Mouse (Mus musculus): ENCODE results near the gene Ttc9. TPM values are rescaled to one million over a fixed set of nuclear protein-coding genes. Genes with fewer than 3 reads are reported as not detected.

The Ttc9 gene
- polyA plus RNA-seq (2012; fragmentation: generic; extraction: Trizol), result 31.2 TPM

- peak within 1 kb of the TSS; percentile 60 for H3ac ChIP-seq (ENCODE audit: control insufficient read depth, insufficient read length)
- peaks cover 37% of the 10 kb centered on the region for H3K79me2 ChIP-seq (ENCODE audit: control insufficient read depth, insufficient read depth)
- H3K4me2 ChIP-seq (ENCODE audit: low read depth), result peak within 1 kb of the TSS; percentile 77
- no peaks in the 10 kb centered on the region for H3K36me3 ChIP-seq (ENCODE audit: control insufficient read depth, insufficient read depth)
- no peaks in the 10 kb centered on the region for H3K27me3 ChIP-seq (ENCODE audit: control insufficient read depth, insufficient read depth, insufficient read length)
- no peak for TF ChIP-seq E2F4 (IDR thresholded peaks at IDR 0.05; ENCODE audit: insufficient read depth)
- peak in 1 of 3 experiments; percentile 18 for TF ChIP-seq MYOD1 (IDR thresholded peaks at IDR 0.05; ENCODE audit: control insufficient read depth in 1 of 3, insufficient read length in 2 of 3, low read depth in 2 of 3)
- no peak for TF ChIP-seq USF1 (IDR thresholded peaks at IDR 0.05; ENCODE audit: low read depth)
- TF ChIP-seq POLR2AphosphoS2 (IDR thresholded peaks at IDR 0.05; ENCODE audit: insufficient read length, low read depth), result peak; percentile 66
- peak; percentile 62 for TF ChIP-seq POLR2A (IDR thresholded peaks at IDR 0.05; ENCODE audit: insufficient read length, low read depth)
- no peak for TF ChIP-seq CEBPB (IDR thresholded peaks at IDR 0.05; ENCODE audit: insufficient read depth, poor library complexity, severe bottlenecking)
- TF ChIP-seq MAX (IDR thresholded peaks at IDR 0.05; ENCODE audit: low read depth), result no peak
- peak within 1 kb of the TSS; percentile 75 for H3K4me3 ChIP-seq
Observed at GRCm38 (mm10) chr12:81630915-81631660, at the start of gene Ttc9. Gene Ttc9, plus strand, starts transcription at chr12:81631249.

DNA sequence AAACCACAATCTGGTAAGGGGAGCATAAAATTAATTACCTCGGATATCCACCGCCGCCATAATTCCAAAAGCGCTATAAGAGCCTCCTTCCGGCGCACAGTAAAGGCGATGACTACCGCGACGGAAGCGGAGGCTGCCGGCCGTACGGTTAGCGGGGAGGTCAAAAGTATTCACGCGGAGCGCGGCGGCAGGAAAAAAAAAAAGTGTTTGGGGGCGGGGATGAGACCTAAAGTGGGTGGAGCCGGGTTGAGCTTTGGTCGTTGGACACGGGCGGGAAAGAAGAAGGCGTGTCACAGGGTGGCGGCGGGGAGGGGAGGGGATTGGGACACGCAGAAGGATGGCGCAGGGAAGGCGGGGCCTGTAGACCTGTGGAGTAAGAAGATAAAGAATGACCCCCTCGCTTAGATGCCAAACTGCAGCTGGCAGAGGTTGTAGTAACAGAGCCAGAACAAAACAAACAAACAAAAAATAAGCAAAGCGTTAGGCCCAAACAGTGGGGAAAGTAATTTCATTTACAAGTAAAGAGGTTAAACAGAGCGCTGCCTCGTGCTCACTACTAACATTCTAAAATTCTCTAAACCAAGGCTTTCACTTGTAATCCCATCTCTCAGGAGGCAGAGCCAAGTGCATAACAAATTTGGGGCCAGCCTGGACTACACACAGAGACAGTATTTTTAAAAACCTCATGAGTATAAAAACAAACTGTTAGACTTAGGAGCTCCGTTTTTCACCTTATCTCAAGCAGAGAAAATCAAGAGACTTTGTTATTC is 36.0 kb upstream of the Ttc9 start, which contains the start of gene Med6:
Gene Med6 (minus strand): TSS at position 107 of the 770 bp plus-strand sequence.
- peak in 1 of 3 experiments; percentile 17 for TF ChIP-seq MYOG (IDR thresholded peaks at IDR 0.05; ENCODE audit: control insufficient read depth in 1 of 3, insufficient read depth in 1 of 3, insufficient read length in 2 of 3, low read depth in 2 of 3)
- peak; percentile 87 for TF ChIP-seq SRF (IDR thresholded peaks at IDR 0.05; ENCODE audit: control insufficient read depth, insufficient read length, low read depth)
- TF ChIP-seq POLR2A (IDR thresholded peaks at IDR 0.05; ENCODE audit: insufficient read length, low read depth), result peak; percentile 54
- peak; percentile 53 for TF ChIP-seq E2F4 (IDR thresholded peaks at IDR 0.05; ENCODE audit: insufficient read depth)
- TF ChIP-seq CEBPB (IDR thresholded peaks at IDR 0.05; ENCODE audit: insufficient read depth, poor library complexity, severe bottlenecking), result no peak
- no peak for TF ChIP-seq POLR2AphosphoS2 (IDR thresholded peaks at IDR 0.05; ENCODE audit: insufficient read length, low read depth)
- Histone ChIP-seq H3K4me2 (ENCODE audit: low read depth) (peak within 1 kb of the TSS; percentile 80), H3K79me2 (ENCODE audit: control insufficient read depth, insufficient read depth) (peaks cover 37% of the 10 kb centered on the region), H3K4me3 (peak within 1 kb of the TSS; percentile 86), H3K27me3 (ENCODE audit: control insufficient read depth, insufficient read depth, insufficient read length) (no peaks in the 10 kb centered on the region), H3ac (ENCODE audit: control insufficient read depth, insufficient read length) (no peak within 1 kb of the TSS), H3K36me3 (ENCODE audit: control insufficient read depth, insufficient read depth) (peaks cover 12% of the 10 kb centered on the region)

DNA sequence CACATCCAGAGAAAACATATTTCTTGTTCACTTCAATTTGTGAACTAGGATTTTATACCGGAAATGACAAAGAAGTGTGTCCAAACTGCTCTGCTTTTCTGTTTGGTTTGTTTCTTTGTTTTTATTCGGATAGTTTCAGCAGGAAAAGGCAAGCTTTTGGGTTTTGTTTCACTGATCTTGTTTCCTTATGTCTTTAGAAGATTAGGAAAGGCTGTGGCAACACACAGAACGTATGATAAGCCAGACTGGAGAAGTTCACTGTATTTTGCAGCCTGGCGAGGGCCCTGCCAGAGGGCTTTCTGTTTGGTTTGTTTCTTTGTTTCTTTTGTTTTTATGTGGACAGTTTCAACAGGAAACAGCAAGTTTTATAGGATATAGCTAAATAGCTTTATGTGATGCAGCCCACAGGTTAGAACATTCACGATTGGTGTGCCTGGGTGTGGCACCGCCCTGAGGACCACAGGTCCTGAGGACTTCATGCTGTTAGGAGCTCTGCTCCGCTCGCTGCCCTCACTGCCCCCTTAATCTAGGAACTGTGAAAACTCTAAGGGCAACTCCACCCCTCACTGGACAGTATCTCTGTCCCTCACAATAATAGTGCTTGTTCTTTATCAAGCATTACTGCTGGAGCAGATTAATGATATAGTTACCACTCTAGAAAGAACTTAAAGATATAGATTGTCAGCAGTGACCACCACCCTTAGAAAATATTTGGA is 34.3 kb upstream of the Ttc9 start:
- Histone ChIP-seq H3K27me3 (ENCODE audit: control insufficient read depth, insufficient read depth, insufficient read length) (no peaks in the 10 kb centered on the region), H3K79me2 (ENCODE audit: control insufficient read depth, insufficient read depth) (peaks cover 29% of the 10 kb centered on the region), H3ac (ENCODE audit: control insufficient read depth, insufficient read length) (no peak overlapping the region), H3K4me3 (no peak overlapping the region), H3K36me3 (ENCODE audit: control insufficient read depth, insufficient read depth) (no peaks in the 10 kb centered on the region), H3K4me2 (ENCODE audit: low read depth) (no peak overlapping the region)
- no peak for TF ChIP-seq E2F4 (IDR thresholded peaks at IDR 0.05; ENCODE audit: insufficient read depth)
- TF ChIP-seq MAX (IDR thresholded peaks at IDR 0.05; ENCODE audit: low read depth), result no peak
- TF ChIP-seq REST (IDR thresholded peaks at IDR 0.05; ENCODE audit: insufficient read depth, insufficient read length), result no peak
- no peak for TF ChIP-seq POLR2A (IDR thresholded peaks at IDR 0.05; ENCODE audit: insufficient read length, low read depth)
- TF ChIP-seq MYOG (IDR thresholded peaks at IDR 0.05; ENCODE audit: control insufficient read depth in 1 of 3, insufficient read depth in 1 of 3, insufficient read length in 2 of 3, low read depth in 2 of 3), result no peak
- TF ChIP-seq CEBPB (IDR thresholded peaks at IDR 0.05; ENCODE audit: insufficient read depth, poor library complexity, severe bottlenecking), result no peak
- TF ChIP-seq TCF3 (IDR thresholded peaks at IDR 0.05; ENCODE audit: insufficient read length, low read depth), result no peak
- no peak for TF ChIP-seq POLR2AphosphoS2 (IDR thresholded peaks at IDR 0.05; ENCODE audit: insufficient read length, low read depth)
- no peak for TF ChIP-seq TCF12 (IDR thresholded peaks at IDR 0.05; ENCODE audit: insufficient read depth, poor library complexity, severe bottlenecking)
- TF ChIP-seq USF1 (IDR thresholded peaks at IDR 0.05; ENCODE audit: low read depth), result no peak
- no peak for TF ChIP-seq SRF (IDR thresholded peaks at IDR 0.05; ENCODE audit: control insufficient read depth, insufficient read length, low read depth)
- no peak for TF ChIP-seq MYOD1 (IDR thresholded peaks at IDR 0.05; ENCODE audit: control insufficient read depth in 1 of 3, insufficient read length in 2 of 3, low read depth in 2 of 3)

- H3K4me3 ChIP-seq, result no peak overlapping the region
- no peaks in the 10 kb centered on the region for H3K79me2 ChIP-seq (ENCODE audit: control insufficient read depth, insufficient read depth)
- no peaks in the 10 kb centered on the region for H3K36me3 ChIP-seq (ENCODE audit: control insufficient read depth, insufficient read depth)
- TF ChIP-seq MYOG (IDR thresholded peaks at IDR 0.05; ENCODE audit: control insufficient read depth in 1 of 3, insufficient read depth in 1 of 3, insufficient read length in 2 of 3, low read depth in 2 of 3) (no peak), SRF (IDR thresholded peaks at IDR 0.05; ENCODE audit: control insufficient read depth, insufficient read length, low read depth) (no peak), E2F4 (IDR thresholded peaks at IDR 0.05; ENCODE audit: insufficient read depth) (no peak), TCF3 (IDR thresholded peaks at IDR 0.05; ENCODE audit: insufficient read length, low read depth) (no peak), POLR2AphosphoS2 (IDR thresholded peaks at IDR 0.05; ENCODE audit: insufficient read length, low read depth) (no peak), MYOD1 (IDR thresholded peaks at IDR 0.05; ENCODE audit: control insufficient read depth in 1 of 3, insufficient read length in 2 of 3, low read depth in 2 of 3) (no peak), MAX (IDR thresholded peaks at IDR 0.05; ENCODE audit: low read depth) (no peak), REST (IDR thresholded peaks at IDR 0.05; ENCODE audit: insufficient read depth, insufficient read length) (no peak), USF1 (IDR thresholded peaks at IDR 0.05; ENCODE audit: low read depth) (no peak), TCF12 (IDR thresholded peaks at IDR 0.05; ENCODE audit: insufficient read depth, poor library complexity, severe bottlenecking) (no peak), POLR2A (IDR thresholded peaks at IDR 0.05; ENCODE audit: insufficient read length, low read depth) (no peak), CEBPB (IDR thresholded peaks at IDR 0.05; ENCODE audit: insufficient read depth, poor library complexity, severe bottlenecking) (no peak)
- H3K27me3 ChIP-seq (ENCODE audit: control insufficient read depth, insufficient read depth, insufficient read length), result no peaks in the 10 kb centered on the region
- no peak overlapping the region for H3ac ChIP-seq (ENCODE audit: control insufficient read depth, insufficient read length)
- no peak overlapping the region for H3K4me2 ChIP-seq (ENCODE audit: low read depth)
Observed at GRCm38 (mm10) chr12:81604995-81605784, 25.9 kb upstream of the Ttc9 start.
